Mouse (Mus musculus) liver, embryonic 14.5 days (tissue): ENCODE results near the gene Clk2.

ENCODE experiments used
- CTCF ChIP-seq: IDR thresholded peaks from 2 replicates; pipeline ENCODE4 v1.5.1; 2016; ENCODE audit warnings: antibody characterized with exemption, low read depth, control low read depth
- EP300 ChIP-seq: IDR thresholded peaks from 2 replicates; pipeline ENCODE4 v1.6.1; 2016; ENCODE audit warnings: antibody characterized with exemption, low read depth

DNA sequence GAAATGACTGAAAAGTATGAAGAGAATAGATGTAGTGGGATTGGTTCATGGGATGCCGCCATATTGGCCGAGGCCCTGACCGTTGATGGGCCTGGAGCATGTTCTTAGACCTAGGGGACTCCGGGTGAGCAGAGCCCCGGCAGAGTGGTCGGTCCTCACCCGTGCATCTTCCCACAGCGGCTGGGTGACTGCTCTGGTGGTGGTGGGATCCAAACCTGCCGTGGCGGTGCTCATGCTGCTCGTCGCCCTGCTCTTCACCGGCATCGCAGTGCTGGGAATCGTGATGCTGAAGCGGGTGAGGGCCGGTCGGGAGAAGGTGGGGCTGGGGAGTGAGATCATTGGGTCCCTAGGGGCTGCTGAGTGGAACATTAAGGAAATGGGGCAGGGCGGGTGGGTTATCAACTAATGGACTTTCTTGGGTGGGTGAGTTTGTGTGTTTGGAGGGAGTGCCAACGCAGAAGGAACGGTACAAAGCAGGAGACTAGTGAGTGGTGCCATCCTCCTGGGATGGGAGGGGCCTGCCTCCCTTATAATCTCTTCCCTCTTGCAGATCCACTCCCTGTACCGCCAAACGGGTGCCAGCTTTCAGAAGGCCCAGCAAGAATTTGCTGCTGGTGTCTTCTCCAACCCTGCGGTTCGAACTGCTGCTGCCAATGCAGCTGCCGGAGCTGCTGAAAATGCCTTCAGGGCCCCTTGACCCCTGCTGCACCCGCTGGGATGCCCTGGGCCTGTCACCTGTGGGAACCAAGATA is 17.3 kb downstream of the Clk2 start:
- TF ChIP-seq CTCF (no peak), EP300 (no peak)
